Mouse (Mus musculus): ENCODE results near the gene Gpc5. TPM values are rescaled to one million over a fixed set of nuclear protein-coding genes. Genes with fewer than 3 reads are reported as not detected.

Gpc5 gene
- not detected for total RNA-seq (2023)

DNA sequence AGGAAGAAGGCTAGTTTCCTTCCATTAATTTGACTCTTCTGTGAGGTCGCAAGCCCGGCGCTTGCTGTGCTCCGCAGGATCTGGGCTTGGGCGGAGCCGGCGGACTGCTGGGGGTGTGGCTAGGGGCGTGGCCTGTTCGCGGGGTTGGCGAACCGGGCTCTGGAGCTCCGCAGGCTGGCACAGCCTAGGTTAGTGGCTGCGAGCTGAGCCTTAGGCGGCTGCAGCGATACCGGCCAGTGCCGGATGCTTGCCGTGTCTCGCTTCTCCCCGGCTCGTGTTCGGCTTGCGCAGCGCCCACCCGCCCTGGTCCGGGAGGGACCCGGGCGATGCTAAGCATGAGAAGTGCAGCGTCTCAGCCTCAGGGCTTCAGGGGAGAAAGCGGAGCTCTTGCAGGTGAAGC lies at the start of gene Gpc5:
Gpc5 (plus strand) TSS at position 135 of the 400 bp plus-strand sequence.

